Mouse (Mus musculus): ENCODE measurements around the gene Trat1.

Trat1 gene

GRCm38 (mm10) chr16:48771971-48772445 lies at the start of gene Trat1:
Gene Trat1 (minus strand): TSS chr16:48772021.
- WGBS: 86% methylated on average over 3 of the region's 3 CpGs

- WGBS: 91% methylated on average over 6 of the region's 6 CpGs
These were observed 46.7 kb upstream of the Trat1 start for GRCm38 (mm10) chr16:48818524-48818923.

GRCm38 (mm10) chr16:48816695-48817094 lies 44.9 kb upstream of the Trat1 start, which contains the start of gene Retnlb:
Gene Retnlb (plus strand): TSS chr16:48816856.
- WGBS: 95% methylated on average over 2 of the region's 2 CpGs

GRCm38 (mm10) chr16:48811881-48812436 lies 40.1 kb upstream of the Trat1 start:
- 83% methylated on average over 7 of the region's 7 CpGs for WGBS

GRCm38 (mm10) chr16:48809374-48809773 lies 37.6 kb upstream of the Trat1 start:
- 71% methylated on average over 2 of the region's 2 CpGs for WGBS

GRCm38 (mm10) chr16:48806521-48806920 lies 34.7 kb upstream of the Trat1 start:
- 88% methylated on average over 1 of the region's 1 CpGs for WGBS

GRCm38 (mm10) chr16:48805412-48805811 lies 33.6 kb upstream of the Trat1 start:
- WGBS: 46% methylated on average over 1 of the region's 1 CpGs

- 83% methylated on average over 2 of the region's 2 CpGs for WGBS
These were observed 29.1 kb upstream of the Trat1 start for GRCm38 (mm10) chr16:48800906-48801305.

- WGBS: 76% methylated on average over 3 of the region's 3 CpGs
These were observed 27.6 kb upstream of the Trat1 start for GRCm38 (mm10) chr16:48799470-48799869.

- 48% methylated on average over 3 of the region's 3 CpGs for WGBS
These were observed 26.5 kb upstream of the Trat1 start for GRCm38 (mm10) chr16:48798285-48798684.

- 80% methylated on average over 4 of the region's 4 CpGs for WGBS
These were observed 16.9 kb upstream of the Trat1 start for GRCm38 (mm10) chr16:48788704-48789185.

- 74% methylated on average over 3 of the region's 3 CpGs for WGBS
These were observed 14.4 kb upstream of the Trat1 start for GRCm38 (mm10) chr16:48786258-48786657.

- WGBS: 67% methylated on average over 2 of the region's 2 CpGs
These were observed 5.4 kb upstream of the Trat1 start for GRCm38 (mm10) chr16:48777254-48777653.

GRCm38 (mm10) chr16:48769183-48769582 lies 2.6 kb downstream of the Trat1 start:
- WGBS: 94% methylated on average over 3 of the region's 3 CpGs

- 76% methylated on average over 17 of the region's 17 CpGs for WGBS
These were observed 11.0 kb downstream of the Trat1 start for GRCm38 (mm10) chr16:48760643-48761481.

GRCm38 (mm10) chr16:48750145-48750827 lies 21.5 kb downstream of the Trat1 start:
- WGBS: 16% methylated on average over 26 of the region's 26 CpGs

GRCm38 (mm10) chr16:48745418-48745817 lies 26.4 kb downstream of the Trat1 start:
- WGBS: 74% methylated on average over 2 of the region's 2 CpGs

GRCm38 (mm10) chr16:48745011-48745410 lies 26.8 kb downstream of the Trat1 start:
- WGBS: 74% methylated on average over 2 of the region's 2 CpGs

GRCm38 (mm10) chr16:48741549-48741948 lies 30.3 kb downstream of the Trat1 start:
- 79% methylated on average over 3 of the region's 3 CpGs for WGBS

GRCm38 (mm10) chr16:48739974-48740373 lies 31.8 kb downstream of the Trat1 start:
- WGBS: 87% methylated on average over 6 of the region's 6 CpGs

- WGBS: 59% methylated on average over 2 of the region's 2 CpGs
These were observed 33.4 kb downstream of the Trat1 start for GRCm38 (mm10) chr16:48738429-48738828.

- 91% methylated on average over 3 of the region's 3 CpGs for WGBS
These were observed 34.9 kb downstream of the Trat1 start for GRCm38 (mm10) chr16:48736890-48737289.

All from cerebral cortex, adult 2 months (tissue).